Mouse (Mus musculus) heart, postnatal 36 days (tissue): ENCODE measurements at regions not wholly inside any gene's neighbourhood (a gene's known extent, or its start where the extent isn't known, plus 50 kb on each side); places are given as distances from the start of the nearest gene placed in this dataset.

Experiments
- DNase-seq, 2 experiments: peaks; one replicate each; pipeline ENCODE4 v3.0.0; 2021 to 2022
- intact Hi-C: fragments of 180-260 bp; cut with DNase I; formaldehyde crosslinking; loops from one replicate; pipeline ENCODE4 v1.15.1; 2025

GRCm38 (mm10) chr4:106148866-106149265 is 167.1 kb upstream of the Usp24 start:
- intact Hi-C loops: no loop called here
- no peak for DNase-seq

- DNase-seq: no peak
- intact Hi-C loops: no loop called here
Measured at GRCm38 (mm10) chr4:106149471-106150048, 166.5 kb upstream of the Usp24 start.

- DNase-seq: no peak
- intact Hi-C loops: no loop called here
Measured at GRCm38 (mm10) chr4:106150775-106151174, 165.2 kb upstream of the Usp24 start.

GRCm38 (mm10) chr4:106157451-106158179 is 158.4 kb upstream of the Usp24 start:
- intact Hi-C loops: no loop called here
- DNase-seq: no peak

GRCm38 (mm10) chr4:106161592-106161991 is 154.4 kb upstream of the Usp24 start:
- DNase-seq: no peak
- intact Hi-C loops: no loop called here

- DNase-seq: no peak
- intact Hi-C loops: no loop called here
Measured at GRCm38 (mm10) chr4:106162551-106162950, 153.5 kb upstream of the Usp24 start.

GRCm38 (mm10) chr4:106163220-106163619 is 152.8 kb upstream of the Usp24 start:
- DNase-seq: no peak
- intact Hi-C loops: no loop called here

- DNase-seq: no peak
- intact Hi-C loops: no loop called here
Measured at GRCm38 (mm10) chr4:106167716-106168115, 148.3 kb upstream of the Usp24 start.

GRCm38 (mm10) chr4:106168741-106169140 is 147.3 kb upstream of the Usp24 start:
- intact Hi-C loops: no loop called here
- no peak for DNase-seq

GRCm38 (mm10) chr4:106169466-106169865 is 146.5 kb upstream of the Usp24 start:
- intact Hi-C loops: no loop called here

GRCm38 (mm10) chr4:106170731-106171130 is 145.3 kb upstream of the Usp24 start:
- DNase-seq: no peak
- intact Hi-C loops: no loop called here

More at GRCm38 (mm10) chr4:106169466-106169865, 146.5 kb upstream of the Usp24 start:
- DNase-seq: no peak

- intact Hi-C loops: no loop called here
Measured at GRCm38 (mm10) chr4:106175352-106175751, 140.7 kb upstream of the Usp24 start.

GRCm38 (mm10) chr4:106185745-106186501 is 130.1 kb upstream of the Usp24 start:
- intact Hi-C loops: no loop called here

More at GRCm38 (mm10) chr4:106175352-106175751, 140.7 kb upstream of the Usp24 start:
- no peak for DNase-seq

GRCm38 (mm10) chr4:106186684-106187083 is 129.3 kb upstream of the Usp24 start:
- intact Hi-C loops: no loop called here
- no peak for DNase-seq

More at GRCm38 (mm10) chr4:106185745-106186501, 130.1 kb upstream of the Usp24 start:
- DNase-seq: peak; percentile 64 to 75

- intact Hi-C loops: no loop called here
- DNase-seq: no peak
Measured at GRCm38 (mm10) chr4:106190248-106190647, 125.8 kb upstream of the Usp24 start.

- DNase-seq: no peak
- intact Hi-C loops: no loop called here
Measured at GRCm38 (mm10) chr4:106191331-106191730, 124.7 kb upstream of the Usp24 start.

- intact Hi-C loops: no loop called here
- no peak for DNase-seq
Measured at GRCm38 (mm10) chr4:106191843-106192242, 124.2 kb upstream of the Usp24 start.

GRCm38 (mm10) chr4:106193204-106193945 is 122.6 kb upstream of the Usp24 start:
- intact Hi-C loops: no loop called here
- no peak for DNase-seq

- intact Hi-C loops: no loop called here
- peak in 1 of 2 experiments; percentile 47 for DNase-seq
Measured at GRCm38 (mm10) chr4:106195497-106196166, 120.4 kb upstream of the Usp24 start.

- intact Hi-C loops: no loop called here
- DNase-seq: peak; percentile 78 to 80
Measured at GRCm38 (mm10) chr4:106199833-106200232, 116.2 kb upstream of the Usp24 start.
